Mouse (Mus musculus) thymus, adult 18-20 months (tissue): Measurements from ENCODE around the gene Ifne.
"Not testable (repeated sequence)": the region's sequence is repeated elsewhere in the genome, so short reads cannot be mapped to it uniquely, and the experiment has no call there.

Source experiments
- DNase-seq, 2 experiments: peaks; one replicate each; pipeline ENCODE4 v3.0.0; 2022; ENCODE audit warnings: mixed read lengths in 2 of 2

Ifne gene

GRCm38 (mm10) chr4:88867366-88867925 is 12.6 kb downstream of the Ifne start:
- peak; percentile 61 to 75 for DNase-seq

GRCm38 (mm10) chr4:88865011-88865569 is 14.9 kb downstream of the Ifne start:
- no peak for DNase-seq

GRCm38 (mm10) chr4:88864599-88864998 is 15.4 kb downstream of the Ifne start:
- peak; percentile 35 to 64 for DNase-seq

- no peak for DNase-seq
Observed at GRCm38 (mm10) chr4:88863309-88863708, 16.7 kb downstream of the Ifne start.

GRCm38 (mm10) chr4:88859214-88859613 is 20.8 kb downstream of the Ifne start:
- DNase-seq, result no peak

- DNase-seq, result no peak
Observed at GRCm38 (mm10) chr4:88851026-88851763, 28.8 kb downstream of the Ifne start.

GRCm38 (mm10) chr4:88849698-88850097 is 30.3 kb downstream of the Ifne start, which contains the start of gene Ifna1:
Gene Ifna1 (plus strand): TSS chr4:88850087.
- DNase-seq, result no peak

- DNase-seq, result no peak
Observed at GRCm38 (mm10) chr4:88845334-88845733, 34.7 kb downstream of the Ifne start.

GRCm38 (mm10) chr4:88841438-88841911 is 38.5 kb downstream of the Ifne start, which contains the start of gene Ifna4:
Gene Ifna4 (plus strand): TSS chr4:88841861.
- DNase-seq, result no peak

- DNase-seq, result no peak
Observed at GRCm38 (mm10) chr4:88840058-88840457, 39.9 kb downstream of the Ifne start.

GRCm38 (mm10) chr4:88838828-88839227 is 41.2 kb downstream of the Ifne start:
- no peak for DNase-seq

GRCm38 (mm10) chr4:88835225-88835624 is 44.8 kb downstream of the Ifne start, which contains the start of gene Ifna5:
Gene Ifna5 (plus strand): TSS chr4:88835525.
- DNase-seq, result not testable (repeated sequence)

GRCm38 (mm10) chr4:88830523-88830922 is 49.5 kb downstream of the Ifne start:
- no peak for DNase-seq
